Mouse (Mus musculus) kidney, embryonic 14.5 days (tissue): ENCODE measurements around the gene Gga2. TPM values are rescaled to one million over a fixed set of nuclear protein-coding genes. Genes with fewer than 3 reads are reported as not detected.

Experiments used
- ATAC-seq: fragments of 200-750 bp; cut with Nextera tagmentation; 2 replicates; pipeline ENCODE4 v1.8.0; 2017; ENCODE audit warnings: moderate number of reproducible peaks, mild to moderate bottlenecking, moderate TSS enrichment, moderate library complexity; ENCODE audit not compliant: low FRiP score, low TSS enrichment
- H3K27ac ChIP-seq: fragments of 300-500 bp; sonication (generic); 2 replicates; pipeline ENCODE4 v1.5.1; 2014; ENCODE audit warnings: low read depth, mild to moderate bottlenecking, low read length, moderate library complexity, mixed read lengths
- H3K27me3 ChIP-seq: fragments of 300-500 bp; sonication (generic); 2 replicates; pipeline ENCODE4 v1.6.1; 2014; ENCODE audit warnings: mild to moderate bottlenecking, low read length; ENCODE audit not compliant: control insufficient read depth, insufficient read depth
- H3K36me3 ChIP-seq: fragments of 300-500 bp; sonication (generic); 2 replicates; pipeline ENCODE4 v1.6.1; 2014; ENCODE audit warnings: low read length, mixed read lengths; ENCODE audit not compliant: control insufficient read depth, insufficient read depth
- H3K4me1 ChIP-seq: fragments of 300-500 bp; sonication (generic); 2 replicates; pipeline ENCODE4 v1.6.1; 2014; ENCODE audit warnings: low read length, mixed read lengths; ENCODE audit not compliant: control insufficient read depth, insufficient read depth
- H3K4me2 ChIP-seq: fragments of 300-500 bp; sonication (generic); replicated peaks from 2 replicates; pipeline ENCODE4 v1.6.1; 2014; ENCODE audit warnings: low read depth, mild to moderate bottlenecking, low read length
- H3K4me3 ChIP-seq: fragments of 300-500 bp; sonication (generic); 2 replicates; pipeline ENCODE4 v1.5.1; 2014; ENCODE audit warnings: mild to moderate bottlenecking, low read length
- H3K9ac ChIP-seq: fragments of 300-500 bp; sonication (generic); 2 replicates; pipeline ENCODE4 v1.6.1; 2014; ENCODE audit warnings: low read depth, mild to moderate bottlenecking, low read length, moderate library complexity
- H3K9me3 ChIP-seq: fragments of 300-500 bp; sonication (generic); 2 replicates; pipeline ENCODE4 v1.6.1; 2016; ENCODE audit warnings: low read length; ENCODE audit not compliant: control insufficient read depth
- WGBS: fragments of 180-500 bp; shearing (Covaris S2); extraction: QIAGEN DNeasy Blood & Tissue Kit; methylation state at CpG from one replicate; pipeline ENCODE4 v1.1.7; 2014; 5-methylcytosine and 5-hydroxymethylcytosine counted together
- polyA plus RNA-seq: library from polyadenylated mRNA; unstranded; fragments of >200 nt; fragmentation: Nextera tagmentation; extraction: Ambion mirVana; gene quantifications from 2 replicates; pipeline ENCODE4 v1.2.1, GENCODE M21; 2014

The Gga2 gene
- polyA plus RNA-seq, 1 experiment from 2014 or later, result 55.9 TPM

GRCm38 (mm10) chr7:122018247-122018646, 2.8 kb downstream of the Gga2 start:
- Histone ChIP-seq H3K4me3 (no peak overlapping the region), H3K4me1 (peaks cover 26% of the 10 kb centered on the region), H3K27me3 (no peaks in the 10 kb centered on the region), H3K9ac (no peak overlapping the region), H3K4me2 (no peak overlapping the region), H3K27ac (no peak overlapping the region), H3K36me3 (no peaks in the 10 kb centered on the region), H3K9me3 (no peaks in the 10 kb centered on the region)
- ATAC-seq, result no peak
- WGBS, result 79% methylated on average over 3 of the region's 3 CpGs

- peak overlapping the region; percentile 8; the same call in 1 of the 2 replicates for H3K4me2 ChIP-seq
- H3K27me3 ChIP-seq, result no peaks in the 10 kb centered on the region
- H3K9ac ChIP-seq, result peak overlapping the region; percentile 7; the same call in 1 of the 2 replicates
- 14% methylated on average over 10 of the region's 10 CpGs for WGBS
- no peak overlapping the region for H3K4me3 ChIP-seq
- peaks cover 12% of the 10 kb centered on the region; the same call in 1 of the 2 replicates for H3K36me3 ChIP-seq
- H3K9me3 ChIP-seq, result no peaks in the 10 kb centered on the region
- H3K4me1 ChIP-seq, result peaks cover 26% of the 10 kb centered on the region
- H3K27ac ChIP-seq, result no peak overlapping the region
- peak; percentile 24; the same call in 1 of the 2 replicates for ATAC-seq
These were observed 5.3 kb downstream of the Gga2 start for GRCm38 (mm10) chr7:122015734-122016133.

GRCm38 (mm10) chr7:122015105-122015504, 5.9 kb downstream of the Gga2 start:
- ATAC-seq, result peak; percentile 30; the same call in 1 of the 2 replicates
- Histone ChIP-seq H3K4me1 (peaks cover 26% of the 10 kb centered on the region), H3K4me2 (peak overlapping the region; percentile 8; the same call in 1 of the 2 replicates), H3K9ac (peak overlapping the region; percentile 28; the same call in 1 of the 2 replicates), H3K9me3 (no peaks in the 10 kb centered on the region), H3K27me3 (no peaks in the 10 kb centered on the region), H3K27ac (0 out of 2 replicates have a peak overlapping the region, but pooled peaks have one; percentile 30), H3K4me3 (no peak overlapping the region), H3K36me3 (peaks cover 18% of the 10 kb centered on the region)
- WGBS, result 21% methylated on average over 8 of the region's 8 CpGs

GRCm38 (mm10) chr7:122012949-122013348, 8.1 kb downstream of the Gga2 start:
- Histone ChIP-seq H3K4me2 (no peak overlapping the region), H3K36me3 (peaks cover 35% of the 10 kb centered on the region), H3K27ac (no peak overlapping the region), H3K4me3 (no peak overlapping the region), H3K4me1 (peaks cover 16% of the 10 kb centered on the region), H3K9ac (no peak overlapping the region), H3K9me3 (no peaks in the 10 kb centered on the region), H3K27me3 (no peaks in the 10 kb centered on the region)
- 84% methylated on average over 10 of the region's 10 CpGs for WGBS
- no peak for ATAC-seq

- ATAC-seq, result no peak
- no peaks in the 10 kb centered on the region for H3K27me3 ChIP-seq
- WGBS, result 96% methylated on average over 4 of the region's 4 CpGs
These were observed 8.7 kb downstream of the Gga2 start for GRCm38 (mm10) chr7:122012370-122012769.

GRCm38 (mm10) chr7:122000396-122000795, 20.6 kb downstream of the Gga2 start:
- Histone ChIP-seq H3K27me3 (no peaks in the 10 kb centered on the region), H3K4me3 (no peak overlapping the region), H3K4me2 (no peak overlapping the region), H3K27ac (no peak overlapping the region), H3K4me1 (no peaks in the 10 kb centered on the region), H3K9ac (no peak overlapping the region), H3K9me3 (no peaks in the 10 kb centered on the region), H3K36me3 (peaks cover 80% of the 10 kb centered on the region)
- 76% methylated on average over 8 of the region's 8 CpGs for WGBS
- no peak for ATAC-seq

More at GRCm38 (mm10) chr7:122012370-122012769, 8.7 kb downstream of the Gga2 start:
- Histone ChIP-seq H3K4me3 (no peak overlapping the region), H3K9ac (no peak overlapping the region), H3K4me2 (no peak overlapping the region), H3K9me3 (no peaks in the 10 kb centered on the region), H3K4me1 (peaks cover 16% of the 10 kb centered on the region), H3K27ac (no peak overlapping the region), H3K36me3 (peaks cover 40% of the 10 kb centered on the region)

- H3K4me2 ChIP-seq, result no peak overlapping the region
- no peak for ATAC-seq
- no peaks in the 10 kb centered on the region for H3K9me3 ChIP-seq
- H3K36me3 ChIP-seq, result peaks cover 86% of the 10 kb centered on the region
- no peaks in the 10 kb centered on the region for H3K27me3 ChIP-seq
- H3K4me1 ChIP-seq, result no peaks in the 10 kb centered on the region
- H3K27ac ChIP-seq, result no peak overlapping the region
- no peak overlapping the region for H3K9ac ChIP-seq
- H3K4me3 ChIP-seq, result no peak overlapping the region
- WGBS, result 90% methylated on average over 5 of the region's 5 CpGs
These were observed 25.1 kb downstream of the Gga2 start for GRCm38 (mm10) chr7:121995961-121996360.

- Histone ChIP-seq H3K9me3 (no peaks in the 10 kb centered on the region), H3K4me3 (peak within 1 kb of the TSS; percentile 80), H3K9ac (peak within 1 kb of the TSS; percentile 86), H3K4me2 (peak within 1 kb of the TSS; percentile 59), H3K27me3 (no peaks in the 10 kb centered on the region), H3K4me1 (0 out of 2 replicates have a peak, but pooled peaks cover 3% of the 10 kb centered on the region), H3K36me3 (peaks cover 6% of the 10 kb centered on the region; the same call in 1 of the 2 replicates), H3K27ac (0 out of 2 replicates have a peak within 1 kb of the TSS, but pooled peaks have one; percentile 24)
- ATAC-seq, result peak; percentile 92
- WGBS, result under 1% methylated on average over 54 of the region's 55 CpGs
These were observed 39.6 kb downstream of the Gga2 start, which contains the start of gene Cog7 for GRCm38 (mm10) chr7:121981307-121981871. TSS of gene Cog7 (minus strand) at chr7:121981711.

GRCm38 (mm10) chr7:121975031-121975430, 46.0 kb downstream of the Gga2 start:
- ATAC-seq, result peak; percentile 11; the same call in 1 of the 2 replicates

More at GRCm38 (mm10) chr7:121975031-121975430, 46.0 kb downstream of the Gga2 start:
- Histone ChIP-seq H3K4me2 (no peak overlapping the region), H3K4me1 (no peaks in the 10 kb centered on the region), H3K9ac (no peak overlapping the region), H3K9me3 (no peaks in the 10 kb centered on the region), H3K4me3 (no peak overlapping the region), H3K36me3 (peaks cover 36% of the 10 kb centered on the region; the same call in 1 of the 2 replicates), H3K27me3 (no peaks in the 10 kb centered on the region), H3K27ac (no peak overlapping the region)
- whole genome bisulfite sequencing, result 48% methylated on average over 4 of the region's 4 CpGs
